Mouse (Mus musculus) lung, adult 2 months (tissue): ENCODE results near the gene Themis2.

Experiments
- CTCF ChIP-seq: fragments of 200-500 bp; IDR thresholded peaks from 2 replicates; pipeline ENCODE4 v1.5.1; 2011; ENCODE audit warnings: mild to moderate bottlenecking, low read length, control low read depth; ENCODE audit not compliant: insufficient read depth
- POLR2A ChIP-seq: fragments of 200-500 bp; IDR thresholded peaks from 2 replicates; pipeline ENCODE4 v1.6.1; 2011; ENCODE audit warnings: low read depth, mild to moderate bottlenecking, control low read depth, low read length, borderline replicate concordance; ENCODE audit errors: extremely low read depth

GRCm38 (mm10) chr4:132803212-132803611 lies 7.0 kb upstream of the Themis2 start:
- no peak for TF ChIP-seq CTCF
- TF ChIP-seq POLR2A, result no peak
